Mouse (Mus musculus) heart, postnatal 0 days (tissue): Measurements from ENCODE around the gene Rtp2. TPM values are rescaled to one million over a fixed set of nuclear protein-coding genes. Genes with fewer than 3 reads are reported as not detected.
"Not testable (repeated sequence)": the region's sequence is repeated elsewhere in the genome, so short reads cannot be mapped to it uniquely, and the experiment has no call there.

Source experiments
- ATAC-seq: fragments of 200-750 bp; cut with Nextera tagmentation; 2 replicates; pipeline ENCODE4 v1.8.0; 2017; ENCODE audit warnings: low read depth, moderate number of reproducible peaks, moderate library complexity; ENCODE audit not compliant: insufficient read depth
- DNase-seq: peaks from one replicate; pipeline ENCODE4 v3.0.0-alpha.2; 2016; ENCODE audit warnings: low spot score
- H3K27ac ChIP-seq: fragments of 300-500 bp; sonication (generic); 2 replicates; pipeline ENCODE4 v1.5.1; 2014; ENCODE audit warnings: low read depth, mild to moderate bottlenecking
- H3K27me3 ChIP-seq: fragments of 300-500 bp; sonication (generic); 2 replicates; pipeline ENCODE4 v1.6.1; 2014; ENCODE audit warnings: low read length, mixed read lengths; ENCODE audit not compliant: control insufficient read depth, insufficient read depth
- H3K36me3 ChIP-seq: fragments of 300-500 bp; sonication (generic); replicated peaks from 2 replicates; pipeline ENCODE4 v1.6.1; 2014; ENCODE audit warnings: low read length, mixed read lengths; ENCODE audit not compliant: control insufficient read depth, insufficient read depth
- H3K4me1 ChIP-seq: fragments of 300-500 bp; sonication (generic); 2 replicates; pipeline ENCODE4 v1.6.1; 2014; ENCODE audit warnings: antibody characterized with exemption; ENCODE audit not compliant: control insufficient read depth, insufficient read depth
- H3K4me2 ChIP-seq: fragments of 300-500 bp; sonication (generic); 2 replicates; pipeline ENCODE4 v1.6.1; 2014; ENCODE audit warnings: low read depth, mild to moderate bottlenecking, low read length, moderate library complexity
- H3K4me3 ChIP-seq: fragments of 300-500 bp; sonication (generic); 2 replicates; pipeline ENCODE4 v1.5.1; 2014; ENCODE audit warnings: low read depth, low read length
- H3K9ac ChIP-seq: fragments of 300-500 bp; sonication (generic); replicated peaks from 2 replicates; pipeline ENCODE4 v1.6.1; 2014; ENCODE audit warnings: low read depth, low read length, mixed read lengths
- H3K9me3 ChIP-seq: fragments of 300-500 bp; sonication (generic); replicated peaks from 2 replicates; pipeline ENCODE4 v1.6.1; 2016; ENCODE audit warnings: low read length; ENCODE audit not compliant: control insufficient read depth
- CTCF ChIP-seq: IDR thresholded peaks from 2 replicates; pipeline ENCODE4 v1.5.1; 2016; ENCODE audit warnings: antibody characterized with exemption, control low read depth, low read depth
- EP300 ChIP-seq: IDR thresholded peaks from 2 replicates; pipeline ENCODE4 v1.6.1; 2016; ENCODE audit warnings: antibody characterized with exemption, low read depth
- WGBS: fragments of 180-500 bp; shearing (Covaris S2); extraction: QIAGEN DNeasy Blood & Tissue Kit; methylation state at CpG from one replicate; pipeline ENCODE4 v1.1.7; 2014; 5-methylcytosine and 5-hydroxymethylcytosine counted together
- polyA plus RNA-seq: library from polyadenylated mRNA; unstranded; fragments of >200 nt; fragmentation: Nextera tagmentation; extraction: Ambion mirVana; gene quantifications from 2 replicates; pipeline ENCODE4 v1.2.1, GENCODE M21; 2015
- total RNA-seq: library from RNA; depleted of rRNA; stranded (reverse); fragments of >200 nt; gene quantifications from 2 replicates; pipeline ENCODE4 v1.2.3, GENCODE M21; 2014; ENCODE audit warnings: low replicate concordance

The Rtp2 gene
- total and polyA plus RNA-seq, 2 experiments from 2014 or later, result not detected

- Histone ChIP-seq H3K4me2 (no peak overlapping the region), H3K4me3 (no peak overlapping the region), H3K27ac (no peak overlapping the region), H3K4me1 (no peaks in the 10 kb centered on the region), H3K9ac (no peak overlapping the region), H3K36me3 (no peaks in the 10 kb centered on the region), H3K27me3 (no peaks in the 10 kb centered on the region), H3K9me3 (no peaks in the 10 kb centered on the region)
- 80% methylated on average over 13 of the region's 13 CpGs for WGBS
- ATAC-seq (no peak), DNase-seq (no peak)
- TF ChIP-seq EP300 (no peak), CTCF (no peak)
Measured at GRCm38 (mm10) chr16:23912741-23913140, 19.5 kb downstream of the Rtp2 start.

GRCm38 (mm10) chr16:23909015-23909354 lies 23.2 kb downstream of the Rtp2 start:
- DNase-seq, H3K27me3 ChIP-seq, H3K9ac ChIP-seq, H3K27ac ChIP-seq, H3K36me3 ChIP-seq, H3K9me3 ChIP-seq, ATAC-seq, H3K4me2 ChIP-seq, H3K4me3 ChIP-seq, H3K4me1 ChIP-seq: not testable (repeated sequence)
- WGBS, result 84% methylated on average over 3 of the region's 3 CpGs

GRCm38 (mm10) chr16:23908076-23909014 lies 23.8 kb downstream of the Rtp2 start:
- H3K9ac ChIP-seq, H3K9me3 ChIP-seq, DNase-seq, H3K27ac ChIP-seq, H3K4me1 ChIP-seq, H3K4me2 ChIP-seq, ATAC-seq, H3K36me3 ChIP-seq, H3K4me3 ChIP-seq, H3K27me3 ChIP-seq: not testable (repeated sequence)
- WGBS, result 82% methylated on average over 9 of the region's 9 CpGs

GRCm38 (mm10) chr16:23906586-23906985 lies 25.6 kb downstream of the Rtp2 start:
- H3K27me3 ChIP-seq, H3K9me3 ChIP-seq, H3K4me1 ChIP-seq, H3K4me2 ChIP-seq, H3K9ac ChIP-seq, DNase-seq, H3K27ac ChIP-seq, H3K36me3 ChIP-seq, ATAC-seq, H3K4me3 ChIP-seq: not testable (repeated sequence)
- WGBS, result 71% methylated on average over 3 of the region's 3 CpGs

- no peak for TF ChIP-seq CTCF
- no peak for TF ChIP-seq EP300
- Histone ChIP-seq H3K9ac (no peak overlapping the region), H3K36me3 (no peaks in the 10 kb centered on the region), H3K4me3 (no peak overlapping the region), H3K27ac (no peak overlapping the region), H3K27me3 (peaks cover 4% of the 10 kb centered on the region; the same call in 1 of the 2 replicates), H3K4me1 (peaks cover 4% of the 10 kb centered on the region; the same call in 1 of the 2 replicates), H3K9me3 (no peaks in the 10 kb centered on the region), H3K4me2 (no peak overlapping the region)
- 84% methylated on average over 7 of the region's 7 CpGs for WGBS
- ATAC-seq, result no peak
- DNase-seq, result no peak
Measured at GRCm38 (mm10) chr16:23901411-23901810, 30.8 kb downstream of the Rtp2 start.

GRCm38 (mm10) chr16:23900061-23900460 lies 32.1 kb downstream of the Rtp2 start:
- H3K4me2 ChIP-seq, result no peak overlapping the region
- no peak overlapping the region for H3K9ac ChIP-seq
- no peak overlapping the region for H3K4me3 ChIP-seq
- peaks cover 4% of the 10 kb centered on the region; the same call in 1 of the 2 replicates for H3K4me1 ChIP-seq
- ATAC-seq (no peak), DNase-seq (no peak)
- H3K27ac ChIP-seq, result no peak overlapping the region
- 67% methylated on average over 4 of the region's 4 CpGs for WGBS
- H3K36me3 ChIP-seq, result no peaks in the 10 kb centered on the region
- TF ChIP-seq EP300, result no peak
- TF ChIP-seq CTCF, result no peak
- H3K27me3 ChIP-seq, result peaks cover 4% of the 10 kb centered on the region; the same call in 1 of the 2 replicates
- no peaks in the 10 kb centered on the region for H3K9me3 ChIP-seq
